Mouse (Mus musculus): ENCODE data around the gene Srrm3. TPM values are rescaled to one million over a fixed set of nuclear protein-coding genes. Genes with fewer than 3 reads are reported as not detected.

Gene Srrm3
- polyA plus RNA-seq, 1 experiment from 2014 or later: not detected

- Histone ChIP-seq H3K9ac (ENCODE audit: low read depth, low read length) (no peak overlapping the region), H3K4me3 (ENCODE audit: low read depth, low read length) (no peak overlapping the region), H3K4me1 (ENCODE audit: control insufficient read depth, low read depth, low read length) (no peaks in the 10 kb centered on the region), H3K36me3 (ENCODE audit: control insufficient read depth, insufficient read depth) (no peaks in the 10 kb centered on the region), H3K4me2 (ENCODE audit: low read depth, low read length) (no peak overlapping the region), H3K27ac (ENCODE audit: low read length) (no peak overlapping the region), H3K27me3 (ENCODE audit: control insufficient read depth, insufficient read depth, low read depth, low read length) (no peaks in the 10 kb centered on the region), H3K9me3 (replicated peaks; ENCODE audit: control insufficient read depth, low read length) (no peaks in the 10 kb centered on the region)
- 41% methylated on average over 2 of the region's 2 CpGs for WGBS (ENCODE audit: insufficient replicate concordance)
- ATAC-seq (ENCODE audit: low read depth): no peak
Measured at GRCm38 (mm10) chr5:135804735-135805134, 2.0 kb upstream of the Srrm3 start.

GRCm38 (mm10) chr5:135807263-135807637 is 560 bp downstream of the Srrm3 start:
- no peak overlapping the region for H3K27ac ChIP-seq (ENCODE audit: low read length)
- H3K9ac ChIP-seq (ENCODE audit: low read depth, low read length): no peak overlapping the region
- no peaks in the 10 kb centered on the region for H3K4me1 ChIP-seq (ENCODE audit: control insufficient read depth, low read depth, low read length)
- no peak overlapping the region for H3K4me3 ChIP-seq (ENCODE audit: low read depth, low read length)
- 24% methylated on average over 3 of the region's 3 CpGs for WGBS (ENCODE audit: insufficient replicate concordance)
- H3K36me3 ChIP-seq (ENCODE audit: control insufficient read depth, insufficient read depth): no peaks in the 10 kb centered on the region
- H3K27me3 ChIP-seq (ENCODE audit: control insufficient read depth, insufficient read depth, low read depth, low read length): no peaks in the 10 kb centered on the region
- H3K9me3 ChIP-seq (replicated peaks; ENCODE audit: control insufficient read depth, low read length): no peaks in the 10 kb centered on the region
- no peak overlapping the region for H3K4me2 ChIP-seq (ENCODE audit: low read depth, low read length)
- no peak for ATAC-seq (ENCODE audit: low read depth)

- H3K9me3 ChIP-seq (replicated peaks; ENCODE audit: control insufficient read depth, low read length): no peaks in the 10 kb centered on the region
- no peak for ATAC-seq (ENCODE audit: low read depth)
- H3K27me3 ChIP-seq (ENCODE audit: control insufficient read depth, insufficient read depth, low read depth, low read length): no peaks in the 10 kb centered on the region
Measured at GRCm38 (mm10) chr5:135812991-135813390, 6.3 kb downstream of the Srrm3 start.

GRCm38 (mm10) chr5:135818491-135818890 is 11.8 kb downstream of the Srrm3 start:
- no peak overlapping the region for H3K9ac ChIP-seq (ENCODE audit: low read depth, low read length)
- no peak for ATAC-seq (ENCODE audit: low read depth)

More at GRCm38 (mm10) chr5:135812991-135813390, 6.3 kb downstream of the Srrm3 start:
- H3K4me3 ChIP-seq (ENCODE audit: low read depth, low read length): no peak overlapping the region
- WGBS (ENCODE audit: insufficient replicate concordance): 54% methylated on average over 5 of the region's 5 CpGs
- no peaks in the 10 kb centered on the region for H3K4me1 ChIP-seq (ENCODE audit: control insufficient read depth, low read depth, low read length)
- no peak overlapping the region for H3K27ac ChIP-seq (ENCODE audit: low read length)
- H3K4me2 ChIP-seq (ENCODE audit: low read depth, low read length): no peak overlapping the region
- no peak overlapping the region for H3K9ac ChIP-seq (ENCODE audit: low read depth, low read length)
- H3K36me3 ChIP-seq (ENCODE audit: control insufficient read depth, insufficient read depth): no peaks in the 10 kb centered on the region

DNA sequence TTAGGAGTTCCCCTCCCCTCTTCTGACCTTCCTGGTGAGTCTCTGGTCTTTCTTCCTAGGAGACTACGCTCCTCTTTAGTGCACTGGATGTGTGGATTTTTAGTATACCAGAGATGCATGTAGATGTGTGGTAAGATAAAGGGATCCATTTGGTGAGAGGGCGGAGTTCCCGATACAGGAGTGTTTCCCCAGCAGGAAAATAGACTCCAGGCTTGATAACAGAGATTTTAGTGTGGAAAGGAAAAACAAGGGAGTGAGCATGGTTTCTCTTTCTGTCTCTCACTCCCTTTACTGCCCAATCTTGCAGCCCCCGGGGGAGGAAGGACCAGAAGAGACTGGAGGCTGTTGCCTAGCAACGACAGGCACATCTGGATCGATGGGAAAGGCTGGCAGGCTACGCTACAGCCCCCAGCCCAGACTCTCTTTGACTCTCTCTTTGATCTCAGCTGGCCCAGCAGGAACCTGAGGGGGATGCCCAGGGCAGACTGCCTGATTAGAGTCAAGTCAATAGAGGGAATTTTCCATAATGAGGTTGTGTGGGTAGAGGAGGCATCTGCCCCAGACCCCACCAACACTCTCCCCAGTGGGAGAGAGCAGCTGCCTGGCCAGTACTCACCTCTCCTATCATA is 15.7 kb downstream of the Srrm3 start:
- Histone ChIP-seq H3K27me3 (ENCODE audit: control insufficient read depth, insufficient read depth, low read depth, low read length) (no peaks in the 10 kb centered on the region), H3K36me3 (ENCODE audit: control insufficient read depth, insufficient read depth) (no peaks in the 10 kb centered on the region), H3K4me3 (ENCODE audit: low read depth, low read length) (no peak overlapping the region), H3K4me1 (ENCODE audit: control insufficient read depth, low read depth, low read length) (no peaks in the 10 kb centered on the region), H3K27ac (ENCODE audit: low read length) (no peak overlapping the region), H3K9me3 (replicated peaks; ENCODE audit: control insufficient read depth, low read length) (no peaks in the 10 kb centered on the region), H3K9ac (ENCODE audit: low read depth, low read length) (no peak overlapping the region), H3K4me2 (ENCODE audit: low read depth, low read length) (no peak overlapping the region)
- ATAC-seq (ENCODE audit: low read depth): no peak
- WGBS (ENCODE audit: insufficient replicate concordance): 22% methylated on average over 7 of the region's 7 CpGs

More at GRCm38 (mm10) chr5:135818491-135818890, 11.8 kb downstream of the Srrm3 start:
- Histone ChIP-seq H3K4me3 (ENCODE audit: low read depth, low read length) (no peak overlapping the region), H3K4me1 (ENCODE audit: control insufficient read depth, low read depth, low read length) (no peaks in the 10 kb centered on the region), H3K27ac (ENCODE audit: low read length) (no peak overlapping the region), H3K36me3 (ENCODE audit: control insufficient read depth, insufficient read depth) (no peaks in the 10 kb centered on the region), H3K27me3 (ENCODE audit: control insufficient read depth, insufficient read depth, low read depth, low read length) (no peaks in the 10 kb centered on the region), H3K4me2 (ENCODE audit: low read depth, low read length) (no peak overlapping the region), H3K9me3 (replicated peaks; ENCODE audit: control insufficient read depth, low read length) (no peaks in the 10 kb centered on the region)
- WGBS (ENCODE audit: insufficient replicate concordance): 30% methylated on average over 7 of the region's 7 CpGs

DNA sequence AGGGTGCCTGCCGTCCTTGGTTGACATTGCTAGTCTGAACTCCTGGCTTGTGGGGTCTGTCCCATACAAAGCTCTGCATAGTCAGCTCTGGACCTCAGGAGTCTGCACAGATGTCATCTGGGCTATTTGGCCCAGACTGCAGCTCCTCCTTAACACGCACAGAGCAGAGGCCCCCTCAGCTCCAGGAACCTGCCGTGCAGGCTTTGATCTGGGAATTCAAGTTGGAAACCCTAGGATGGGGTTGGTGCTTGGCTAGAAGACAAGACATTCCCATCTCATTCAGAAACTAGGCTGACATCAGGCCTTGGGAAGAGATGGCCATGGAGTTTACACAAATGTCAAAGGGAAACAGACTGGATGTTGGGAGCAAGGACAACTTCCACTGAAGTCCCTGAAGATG is 17.8 kb downstream of the Srrm3 start:
- H3K27ac ChIP-seq (ENCODE audit: low read length): no peak overlapping the region
- no peaks in the 10 kb centered on the region for H3K9me3 ChIP-seq (replicated peaks; ENCODE audit: control insufficient read depth, low read length)
- WGBS (ENCODE audit: insufficient replicate concordance): 49% methylated on average over 3 of the region's 3 CpGs
- no peak overlapping the region for H3K4me3 ChIP-seq (ENCODE audit: low read depth, low read length)
- H3K27me3 ChIP-seq (ENCODE audit: control insufficient read depth, insufficient read depth, low read depth, low read length): no peaks in the 10 kb centered on the region
- H3K36me3 ChIP-seq (ENCODE audit: control insufficient read depth, insufficient read depth): no peaks in the 10 kb centered on the region
- H3K4me1 ChIP-seq (ENCODE audit: control insufficient read depth, low read depth, low read length): no peaks in the 10 kb centered on the region
- no peak overlapping the region for H3K4me2 ChIP-seq (ENCODE audit: low read depth, low read length)
- ATAC-seq (ENCODE audit: low read depth): no peak
- no peak overlapping the region for H3K9ac ChIP-seq (ENCODE audit: low read depth, low read length)

DNA sequence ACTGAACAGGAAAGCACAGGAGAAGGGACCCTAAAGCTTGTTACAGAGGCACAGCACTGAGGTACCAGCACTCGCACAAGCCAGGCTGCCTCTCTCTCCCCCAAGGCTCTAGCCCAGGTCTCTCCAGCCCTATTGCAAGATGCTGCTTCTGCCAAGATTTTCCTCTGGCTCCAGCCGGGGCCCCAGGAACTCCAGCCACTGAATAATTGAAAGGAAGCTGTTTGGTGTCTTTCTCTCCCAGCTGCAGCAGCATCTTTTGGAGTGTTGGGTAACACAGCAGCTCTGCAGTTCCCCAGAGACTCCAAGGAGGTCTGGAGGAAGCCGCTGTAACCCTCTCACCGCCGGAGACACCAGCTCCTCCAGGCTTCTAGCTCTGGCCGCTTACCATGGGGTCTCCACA is 19.5 kb downstream of the Srrm3 start:
- H3K4me2 ChIP-seq (ENCODE audit: low read depth, low read length): no peak overlapping the region
- no peaks in the 10 kb centered on the region for H3K36me3 ChIP-seq (ENCODE audit: control insufficient read depth, insufficient read depth)
- H3K4me1 ChIP-seq (ENCODE audit: control insufficient read depth, low read depth, low read length): no peaks in the 10 kb centered on the region
- no peak overlapping the region for H3K27ac ChIP-seq (ENCODE audit: low read length)
- H3K27me3 ChIP-seq (ENCODE audit: control insufficient read depth, insufficient read depth, low read depth, low read length): no peaks in the 10 kb centered on the region
- ATAC-seq (ENCODE audit: low read depth): no peak
- H3K9me3 ChIP-seq (replicated peaks; ENCODE audit: control insufficient read depth, low read length): no peaks in the 10 kb centered on the region
- no peak overlapping the region for H3K4me3 ChIP-seq (ENCODE audit: low read depth, low read length)
- H3K9ac ChIP-seq (ENCODE audit: low read depth, low read length): no peak overlapping the region
- 40% methylated on average over 6 of the region's 6 CpGs for WGBS (ENCODE audit: insufficient replicate concordance)

GRCm38 (mm10) chr5:135829381-135829780 is 22.7 kb downstream of the Srrm3 start:
- Histone ChIP-seq H3K9ac (ENCODE audit: low read depth, low read length) (no peak overlapping the region), H3K27ac (ENCODE audit: low read length) (no peak overlapping the region), H3K4me2 (ENCODE audit: low read depth, low read length) (no peak overlapping the region), H3K4me1 (ENCODE audit: control insufficient read depth, low read depth, low read length) (no peaks in the 10 kb centered on the region), H3K9me3 (replicated peaks; ENCODE audit: control insufficient read depth, low read length) (no peaks in the 10 kb centered on the region), H3K27me3 (ENCODE audit: control insufficient read depth, insufficient read depth, low read depth, low read length) (peaks cover 2% of the 10 kb centered on the region), H3K4me3 (ENCODE audit: low read depth, low read length) (no peak overlapping the region), H3K36me3 (ENCODE audit: control insufficient read depth, insufficient read depth) (no peaks in the 10 kb centered on the region)
- no peak for ATAC-seq (ENCODE audit: low read depth)
- WGBS (ENCODE audit: insufficient replicate concordance): 59% methylated on average over 8 of the region's 8 CpGs

DNA sequence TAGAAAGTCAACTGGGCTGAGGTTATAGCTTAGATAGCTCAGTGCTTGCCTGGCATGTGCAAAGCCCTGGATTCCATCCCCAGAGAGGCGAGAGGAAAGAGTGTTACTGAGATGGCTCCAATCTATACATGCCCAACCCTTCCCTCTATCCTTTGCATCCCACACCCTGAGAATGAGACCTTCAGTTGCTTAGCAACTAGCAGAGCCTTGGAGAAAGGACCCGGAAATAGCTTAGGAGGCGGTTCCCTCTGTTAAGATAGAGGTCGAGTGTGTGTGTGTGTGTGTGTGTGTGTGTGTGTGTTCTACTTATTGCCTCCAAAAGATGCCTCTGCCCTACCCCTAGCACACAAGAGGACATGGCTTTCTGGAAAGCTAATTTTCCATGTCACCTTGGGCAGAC is 26.0 kb downstream of the Srrm3 start:
- Histone ChIP-seq H3K27me3 (ENCODE audit: control insufficient read depth, insufficient read depth, low read depth, low read length) (peaks cover 19% of the 10 kb centered on the region), H3K9me3 (replicated peaks; ENCODE audit: control insufficient read depth, low read length) (no peaks in the 10 kb centered on the region), H3K4me2 (ENCODE audit: low read depth, low read length) (no peak overlapping the region), H3K27ac (ENCODE audit: low read length) (no peak overlapping the region), H3K4me3 (ENCODE audit: low read depth, low read length) (no peak overlapping the region), H3K9ac (ENCODE audit: low read depth, low read length) (no peak overlapping the region), H3K4me1 (ENCODE audit: control insufficient read depth, low read depth, low read length) (peaks cover 8% of the 10 kb centered on the region), H3K36me3 (ENCODE audit: control insufficient read depth, insufficient read depth) (no peaks in the 10 kb centered on the region)
- ATAC-seq (ENCODE audit: low read depth): no peak
- 23% methylated on average over 4 of the region's 4 CpGs for WGBS (ENCODE audit: insufficient replicate concordance)

Data from liver, embryonic 16.5 days (tissue).